Comparison of ENCODE assay signal across 6 mouse cellular contexts in genomic region chr8:82538121-82538520, GRCm38 (mm10).
"Had no signal": no experiment of that assay in that cellular context is flagged by ENCODE, and none has a peak within 500 bp of the region (broad histone marks: within the 10 kb centered on the region; RNA-seq: fewer than 3 reads in every experiment).

No protein-coding gene starts in this region.

- DNase-seq: heart, postnatal 14 days; heart, postnatal 36 days; heart, postnatal 4 days; kidney, adult 18-20 months; layer of hippocampus, adult 9-11 months; layer of hippocampus, postnatal 36 days had no signal
